Mouse (Mus musculus) inflammation-experienced regulatory T-cells, adult 6 months (primary cell): ENCODE results near the gene Fam162a. TPM values are rescaled to one million over a fixed set of nuclear protein-coding genes. Genes with fewer than 3 reads are reported as not detected.
"Not testable (repeated sequence)": the region's sequence is repeated elsewhere in the genome, so short reads cannot be mapped to it uniquely, and the experiment has no call there.

ENCODE experiments used
- ATAC-seq: one replicate; pipeline ENCODE4 v1.8.0; 2017
- polyA plus RNA-seq, 3 experiments: library from polyadenylated mRNA; unstranded; fragments of 100-300 nt; shearing (Covaris generic); gene quantifications; one replicate each; pipeline ENCODE4 v1.2.1; 2017

Fam162a gene
- polyA plus RNA-seq, 3 experiments from 2014 or later, result 88.8 to 114 (median 113) TPM

GRCm38 (mm10) chr16:36057933-36058475 is 13.4 kb downstream of the Fam162a start:
- ATAC-seq, result no peak

- no peak for ATAC-seq
Measured at GRCm38 (mm10) chr16:36056416-36056815, 15.0 kb downstream of the Fam162a start.

- no peak for ATAC-seq
Measured at GRCm38 (mm10) chr16:36054920-36055319, 16.5 kb downstream of the Fam162a start.

GRCm38 (mm10) chr16:36053524-36054275 is 17.7 kb downstream of the Fam162a start:
- no peak for ATAC-seq

- ATAC-seq, result no peak
Measured at GRCm38 (mm10) chr16:36051491-36051890, 19.9 kb downstream of the Fam162a start.

GRCm38 (mm10) chr16:36047538-36047937 is 23.9 kb downstream of the Fam162a start:
- ATAC-seq, result no peak

GRCm38 (mm10) chr16:36043964-36044363 is 27.4 kb downstream of the Fam162a start:
- no peak for ATAC-seq

- no peak for ATAC-seq
Measured at GRCm38 (mm10) chr16:36043073-36043472, 28.3 kb downstream of the Fam162a start.

GRCm38 (mm10) chr16:36041625-36042020 is 29.8 kb downstream of the Fam162a start:
- ATAC-seq, result no peak

GRCm38 (mm10) chr16:36040640-36041624 is 30.5 kb downstream of the Fam162a start, which contains the start of gene Wdr5b:
Gene Wdr5b, plus strand, starts transcription at chr16:36041190.
- peak; percentile 97 for ATAC-seq

- ATAC-seq, result not testable (repeated sequence)
Measured at GRCm38 (mm10) chr16:36028120-36028519, 43.3 kb downstream of the Fam162a start.

- ATAC-seq, result no peak
Measured at GRCm38 (mm10) chr16:36016335-36016734, 55.1 kb downstream of the Fam162a start.

- ATAC-seq, result peak; percentile 52
Measured at GRCm38 (mm10) chr16:36008396-36008795, 63.0 kb downstream of the Fam162a start.

- not testable (repeated sequence) for ATAC-seq
Measured at GRCm38 (mm10) chr16:35998852-35999251, 72.5 kb downstream of the Fam162a start.

Other genes starting within 250 kb of the Fam162a start
- gene Parp14, start 200.1 kb downstream of the Fam162a start, polyA plus RNA-seq, result 10 to 100 TPM; 36.0 to 48.6 (median 36.6) TPM
- gene Parp9, start 133.1 kb downstream of the Fam162a start, polyA plus RNA-seq, result 10 to 100 TPM; 62.4 to 76.7 (median 76.5) TPM
- 10 to 100 TPM; 47.2 to 59.8 (median 52.9) TPM for gene Dtx3l, start 132.4 kb downstream of the Fam162a start, polyA plus RNA-seq
- 10 to 100 TPM; 39.8 to 41.2 (median 40.9) TPM for gene Kpna1, start 92.8 kb downstream of the Fam162a start, polyA plus RNA-seq
- gene Wdr5b, start 30.4 kb downstream of the Fam162a start, polyA plus RNA-seq, result 1 to 10 TPM; 7.2 to 9.7 (median 7.3) TPM
- 10 to 100 TPM; 31.1 to 34.2 (median 31.7) TPM for gene Ccdc58, start 91 bp upstream of the Fam162a start, polyA plus RNA-seq
- under 1 TPM in 1 of 3 experiments, not detected in 2; 0.34 TPM for gene Csta1, start 59.6 kb upstream of the Fam162a start, polyA plus RNA-seq
- gene Stfa2l1, start 85.2 kb upstream of the Fam162a start, polyA plus RNA-seq, result not detected
- not detected for gene Gm5483, start 112.6 kb upstream of the Fam162a start, polyA plus RNA-seq
- not detected for gene Gm5416, start 138.8 kb upstream of the Fam162a start, polyA plus RNA-seq
- 1 to 10 TPM in 1 of 3 experiments, under 1 TPM in 1, not detected in 1; 0.59 to 1.1 TPM for gene 2010005H15Rik, start 149.9 kb upstream of the Fam162a start, polyA plus RNA-seq
- not detected for gene Stfa1, start 205.4 kb upstream of the Fam162a start, polyA plus RNA-seq